Mouse (Mus musculus) heart, postnatal 25 days (tissue): ENCODE results near the gene Lmnb2. TPM values are rescaled to one million over a fixed set of nuclear protein-coding genes. Genes with fewer than 3 reads are reported as not detected.

ENCODE experiments used
- DNase-seq: peaks from one replicate; pipeline ENCODE4 v3.0.0; 2022; ENCODE audit warnings: low spot score
- intact Hi-C: fragments of 180-260 bp; cut with DNase I; formaldehyde crosslinking; loops from one replicate; pipeline ENCODE4 v1.15.1; 2025
- total RNA-seq, 2 experiments: library from RNA; stranded (reverse); gene quantifications; 2 replicates each; pipeline ENCODE4 v1.2.3; 2021

Lmnb2 gene
- total RNA-seq, 2 experiments from 2014 or later = 4.6 to 5.6 TPM

DNA sequence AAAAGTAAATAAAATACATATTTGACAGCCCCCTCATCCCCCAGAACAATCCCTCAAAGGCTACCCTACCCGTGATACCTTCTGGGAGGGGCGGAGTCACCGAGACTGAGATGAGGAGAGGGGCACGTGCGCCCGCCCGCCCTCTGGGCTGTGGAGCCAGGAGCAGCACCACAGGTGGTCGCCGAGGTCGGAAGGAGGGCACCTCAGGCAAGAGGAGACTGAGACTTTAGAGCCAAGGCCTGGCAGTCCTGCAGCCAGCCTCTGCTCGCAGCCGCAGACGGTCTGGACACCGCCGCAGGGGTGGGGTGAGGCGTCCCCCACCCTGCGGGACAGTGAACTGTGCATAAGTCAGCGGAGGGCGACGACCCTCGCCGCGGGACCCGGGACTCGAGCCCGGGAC lies 13.7 kb upstream of the Lmnb2 start:
- no peak for DNase-seq

DNA sequence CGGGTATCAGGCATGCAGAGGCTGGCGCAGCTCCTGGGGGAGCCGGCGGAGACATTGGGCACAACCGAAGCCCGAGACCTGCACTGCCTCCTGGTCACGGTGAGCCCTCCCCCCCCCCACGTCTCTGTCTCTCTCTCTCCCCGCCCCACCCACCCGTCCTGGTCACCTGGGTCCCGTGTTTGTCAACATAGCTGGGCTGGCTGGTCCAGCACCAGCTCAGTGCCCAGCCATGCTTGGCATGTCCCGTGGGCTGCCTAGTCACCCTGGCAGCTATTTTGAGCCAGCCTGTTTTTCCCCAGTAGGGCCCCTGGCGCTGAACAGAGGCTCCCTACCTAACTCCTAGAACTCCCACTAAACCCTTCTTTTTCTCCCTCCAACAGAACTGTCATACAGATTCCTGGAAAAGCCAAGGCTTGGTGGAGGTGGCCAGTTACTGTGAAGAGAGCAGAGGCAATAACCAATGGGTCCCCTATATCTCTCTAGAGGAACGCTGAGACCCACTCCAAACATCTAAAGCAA lies 13.2 kb upstream of the Lmnb2 start:
- intact Hi-C loops = loop anchor here (1.0 kb wide), 1 partner anchor 24 kb away; no protein-coding TSS in a partner anchor
- DNase-seq = no peak

More for the DNA sequence above, 13.7 kb upstream of the Lmnb2 start:
- intact Hi-C loops = loop anchor here (1.0 kb wide), 1 partner anchor 24 kb away; no protein-coding TSS in a partner anchor

DNA sequence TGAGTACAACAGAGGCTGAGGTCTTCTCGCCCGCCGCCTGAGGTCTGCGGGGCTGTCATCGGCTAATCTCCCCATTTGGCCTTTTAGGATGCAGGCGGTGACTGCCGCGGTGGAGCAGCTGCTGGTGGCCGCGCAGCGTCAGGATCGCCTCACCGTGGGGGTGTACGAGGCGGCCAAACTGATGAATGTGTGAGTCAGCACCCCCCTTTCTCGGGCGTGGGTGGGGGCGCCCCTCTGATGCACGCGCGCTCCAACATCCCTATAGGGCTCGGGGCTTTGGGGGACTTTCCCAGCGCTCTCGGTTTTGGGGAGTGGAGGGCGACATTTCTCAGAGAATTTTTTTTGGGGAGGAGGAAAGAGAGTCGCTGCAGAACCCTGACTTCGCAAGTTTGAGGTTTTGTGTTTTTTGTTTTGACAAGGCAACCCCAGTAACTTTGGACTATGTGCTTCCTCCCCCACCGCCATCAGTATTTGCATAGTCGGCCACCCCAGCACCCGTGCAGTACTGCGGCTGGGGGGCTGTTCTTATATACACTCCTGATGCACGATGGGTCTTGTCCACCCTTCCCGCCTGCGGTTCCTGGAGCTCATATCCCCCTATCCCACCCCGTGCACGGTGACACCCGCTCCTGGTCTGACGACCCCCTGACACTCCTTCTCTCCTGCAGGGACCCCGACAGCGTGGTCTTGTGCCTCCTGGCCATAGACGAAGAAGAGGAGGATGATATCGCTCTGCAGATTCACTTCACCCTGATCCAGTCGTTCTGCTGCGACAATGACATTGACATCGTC lies 12.5 kb upstream of the Lmnb2 start:
- intact Hi-C loops = loop anchor here (1.0 kb wide), 1 partner anchor 25 kb away; no protein-coding TSS in a partner anchor
- DNase-seq = no peak

DNA sequence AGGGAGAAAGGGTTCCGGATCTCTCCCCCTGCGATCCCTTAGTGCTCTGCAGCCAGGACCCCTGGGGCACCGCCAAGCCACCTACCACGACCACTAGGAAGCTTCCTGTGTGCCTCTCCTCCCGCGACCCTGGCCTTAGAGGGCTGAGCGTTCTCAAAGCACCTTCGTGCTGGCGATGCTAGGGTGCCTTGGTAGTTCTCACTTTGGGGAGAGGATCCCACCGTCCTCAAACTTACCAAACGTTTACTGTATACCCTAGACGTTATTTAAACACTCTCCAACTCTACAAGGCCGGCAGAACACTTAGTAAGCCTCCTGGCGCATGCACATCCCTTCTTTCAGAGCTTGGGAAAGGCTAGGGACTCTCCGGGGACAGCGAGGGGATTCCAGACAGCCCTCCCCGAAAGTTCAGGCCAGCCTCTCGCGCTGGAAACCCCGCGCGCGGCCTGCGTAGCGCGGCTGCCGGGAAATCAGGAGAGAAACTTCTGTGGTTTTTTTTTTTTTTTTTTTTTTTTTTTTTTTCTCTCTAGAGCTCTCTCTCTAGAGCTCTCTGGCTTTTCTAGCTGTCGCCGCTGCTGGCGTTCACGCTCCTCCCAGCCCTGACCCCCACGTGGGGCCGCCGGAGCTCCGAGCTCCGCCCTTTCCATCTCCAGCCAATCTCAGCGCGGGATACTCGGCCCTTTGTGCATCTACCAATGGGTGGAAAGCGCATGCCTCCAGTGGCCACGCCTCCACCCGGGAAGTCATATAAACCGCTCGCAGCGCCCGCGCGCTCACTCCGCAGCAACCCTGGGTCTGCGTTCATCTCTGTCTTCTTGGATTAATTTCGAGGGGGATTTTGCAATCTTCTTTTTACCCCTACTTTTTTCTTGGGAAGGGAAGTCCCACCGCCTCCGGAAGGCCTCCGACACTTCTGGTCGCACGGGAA lies 11.5 kb upstream of the Lmnb2 start, which contains the start of gene Gadd45b:
TSS of gene Gadd45b (plus strand) at position 775 of the 928 bp plus-strand sequence.
- peak; percentile 99 for DNase-seq
- intact Hi-C loops = loop anchor here (2.0 kb wide), 1 partner anchor 65 kb away; no protein-coding TSS in a partner anchor

DNA sequence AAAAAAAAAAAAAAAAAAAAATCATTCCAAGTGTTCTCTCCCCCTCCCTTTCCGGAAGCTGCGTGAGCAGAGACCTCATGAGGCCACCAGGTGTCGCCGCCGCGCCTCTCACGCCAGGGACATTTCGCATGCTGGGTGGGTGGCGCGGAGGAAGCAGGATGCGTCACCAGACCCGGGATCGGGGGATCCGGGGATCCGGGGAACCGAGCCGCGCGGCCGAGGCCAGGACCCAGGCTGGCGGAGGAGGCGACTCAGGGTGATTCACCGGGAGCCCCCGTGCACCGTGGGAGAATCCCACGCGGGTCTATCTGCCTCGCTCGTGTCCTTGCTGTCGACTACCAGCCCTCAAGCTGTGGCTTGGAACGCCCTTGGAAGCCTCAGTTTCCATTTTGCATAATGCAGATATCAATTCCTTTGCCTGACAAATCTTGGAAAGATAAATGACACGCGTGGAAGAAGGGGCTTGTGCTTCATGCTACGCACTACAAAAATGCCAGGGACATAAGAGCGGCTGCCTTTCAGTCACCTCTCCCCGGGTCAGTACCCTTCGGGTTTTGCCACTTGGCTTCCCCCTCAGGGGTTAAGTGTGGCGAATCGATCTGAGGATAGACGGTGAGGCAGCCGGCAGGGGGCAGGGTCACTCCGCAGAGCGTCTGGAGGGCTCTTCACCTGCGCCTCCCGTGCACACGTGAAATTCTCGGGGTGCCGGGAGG lies 10.7 kb upstream of the Lmnb2 start:
- intact Hi-C loops = loop anchor here (1.0 to 2.0 kb wide), 2 partner anchors 60 to 66 kb away; no protein-coding TSS in a partner anchor

DNA sequence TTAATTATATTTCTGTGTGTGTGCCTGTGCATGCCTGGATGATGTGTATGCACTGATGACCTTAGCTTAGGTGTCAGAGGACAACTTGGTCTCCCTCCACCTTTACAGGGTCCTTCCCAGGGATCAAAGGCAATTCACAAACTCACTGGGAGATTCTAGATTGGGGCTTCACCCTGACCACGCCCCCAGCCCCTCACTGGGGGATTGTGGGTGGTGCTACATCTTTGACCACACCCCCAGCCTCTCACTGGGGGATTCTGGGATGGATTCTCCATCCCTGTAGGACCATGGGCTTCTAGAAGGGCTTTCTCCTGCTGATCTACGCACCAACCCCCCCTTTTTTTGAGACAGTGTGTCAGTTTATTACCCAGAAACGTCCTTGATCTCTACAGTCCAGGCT lies 7.4 kb upstream of the Lmnb2 start:
- intact Hi-C loops = no loop called here
- no peak for DNase-seq

More for the DNA sequence above, 10.7 kb upstream of the Lmnb2 start:
- peak; percentile 85 for DNase-seq

DNA sequence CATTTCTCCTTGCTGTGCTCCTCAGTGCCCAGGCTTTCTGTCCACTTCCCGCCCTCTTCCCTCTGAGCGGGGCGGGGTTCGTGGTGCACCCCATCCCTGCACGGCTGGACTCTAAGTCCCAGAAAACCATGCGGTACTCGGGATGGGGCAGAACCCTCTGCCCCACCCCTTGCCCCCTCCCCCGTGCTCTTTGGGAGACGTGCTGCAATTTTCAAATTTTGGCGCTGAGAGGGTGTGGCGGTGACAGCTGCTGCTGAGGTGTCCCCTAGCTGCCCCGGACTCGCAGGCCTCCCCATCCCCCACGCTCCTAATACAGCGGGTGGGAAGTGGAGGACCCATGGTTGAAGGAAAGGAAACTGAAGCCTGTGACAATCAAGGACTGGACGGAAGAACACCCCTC lies 3.9 kb upstream of the Lmnb2 start:
- intact Hi-C loops = no loop called here
- DNase-seq = no peak

DNA sequence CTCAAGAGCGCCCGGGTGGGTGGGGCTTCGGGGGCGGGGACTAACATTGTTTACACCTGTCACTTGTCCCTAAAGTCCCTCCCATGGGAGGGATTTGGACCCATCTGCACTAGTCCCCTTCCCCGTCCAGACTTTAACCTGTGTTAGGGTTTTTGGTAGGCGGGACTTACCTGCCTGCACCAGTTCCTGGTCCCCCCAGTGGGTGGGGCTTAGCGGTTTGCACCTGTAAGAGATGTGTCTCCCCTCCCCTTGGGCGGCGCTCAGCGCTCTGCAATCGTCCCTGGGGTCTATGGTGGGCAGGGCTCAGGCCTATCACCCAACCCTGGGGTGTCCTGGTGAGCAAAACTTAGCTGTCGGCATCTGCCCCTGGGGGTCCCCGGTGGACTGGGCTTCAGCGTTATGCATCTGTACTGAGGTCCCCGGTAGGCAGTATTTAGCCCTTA lies 688 bp downstream of the Lmnb2 start:
- intact Hi-C loops = no loop called here

DNA sequence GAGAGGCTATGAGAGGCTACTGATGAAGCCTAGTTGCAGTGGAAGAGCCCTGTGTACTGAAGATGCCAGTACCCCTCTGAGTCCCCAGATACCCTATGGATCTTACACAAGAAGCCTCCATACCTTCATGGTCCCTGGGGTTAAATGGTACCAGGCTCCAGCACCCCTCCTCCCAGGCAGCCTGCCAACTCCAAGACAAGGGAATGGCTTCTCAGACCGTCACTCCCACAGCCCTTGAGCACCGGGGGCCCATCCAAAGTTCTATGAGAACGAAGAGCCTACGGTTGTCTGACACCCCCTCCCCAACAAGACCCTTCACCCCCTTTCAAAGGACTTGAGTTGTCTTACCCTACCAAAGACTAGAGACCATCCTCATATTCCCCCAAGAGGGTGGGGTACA lies 2.3 kb downstream of the Lmnb2 start:
- DNase-seq = no peak
- intact Hi-C loops = no loop called here

More for the DNA sequence above, 688 bp downstream of the Lmnb2 start:
- DNase-seq = no peak

DNA sequence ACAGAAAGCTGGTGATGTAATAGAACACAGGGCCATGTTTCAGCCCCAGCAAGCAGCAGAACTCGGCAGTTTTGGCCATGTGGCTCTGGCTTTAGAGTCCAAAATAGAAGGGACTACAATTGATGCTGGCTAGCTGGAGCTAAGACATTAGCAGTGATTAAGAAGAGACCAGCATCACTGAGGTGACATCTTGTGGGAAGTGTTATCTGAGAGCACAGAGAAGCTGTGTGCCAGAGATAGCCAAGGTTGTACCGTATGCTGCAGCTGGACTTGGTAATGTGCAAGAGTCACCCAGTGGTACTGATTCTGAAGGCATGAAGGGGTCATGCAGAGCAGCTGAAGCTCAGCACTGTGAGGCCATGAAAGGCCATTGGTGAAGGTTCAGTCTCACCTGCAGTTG lies 2.8 kb downstream of the Lmnb2 start:
- intact Hi-C loops = no loop called here
- DNase-seq = no peak

DNA sequence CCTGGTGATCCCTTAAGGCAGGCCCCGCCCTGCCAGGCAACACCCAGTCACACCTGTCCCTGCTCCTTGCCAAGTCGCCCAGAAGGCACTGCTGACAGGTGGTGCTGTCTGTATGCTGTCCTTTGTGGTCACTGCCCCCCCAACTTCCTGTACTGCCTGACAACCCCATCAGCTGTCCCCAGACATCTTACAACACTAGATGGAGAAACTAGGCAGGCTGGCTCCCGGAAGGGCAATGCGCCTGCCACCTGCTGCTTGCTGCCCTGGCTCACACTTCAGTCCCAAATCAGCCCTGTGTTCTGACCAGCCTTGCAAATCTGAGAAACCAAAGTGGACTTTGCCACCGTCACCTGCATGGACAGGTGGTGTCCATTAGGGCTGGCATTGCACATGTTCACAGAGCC lies 3.8 kb downstream of the Lmnb2 start:
- no peak for DNase-seq
- intact Hi-C loops = no loop called here

DNA sequence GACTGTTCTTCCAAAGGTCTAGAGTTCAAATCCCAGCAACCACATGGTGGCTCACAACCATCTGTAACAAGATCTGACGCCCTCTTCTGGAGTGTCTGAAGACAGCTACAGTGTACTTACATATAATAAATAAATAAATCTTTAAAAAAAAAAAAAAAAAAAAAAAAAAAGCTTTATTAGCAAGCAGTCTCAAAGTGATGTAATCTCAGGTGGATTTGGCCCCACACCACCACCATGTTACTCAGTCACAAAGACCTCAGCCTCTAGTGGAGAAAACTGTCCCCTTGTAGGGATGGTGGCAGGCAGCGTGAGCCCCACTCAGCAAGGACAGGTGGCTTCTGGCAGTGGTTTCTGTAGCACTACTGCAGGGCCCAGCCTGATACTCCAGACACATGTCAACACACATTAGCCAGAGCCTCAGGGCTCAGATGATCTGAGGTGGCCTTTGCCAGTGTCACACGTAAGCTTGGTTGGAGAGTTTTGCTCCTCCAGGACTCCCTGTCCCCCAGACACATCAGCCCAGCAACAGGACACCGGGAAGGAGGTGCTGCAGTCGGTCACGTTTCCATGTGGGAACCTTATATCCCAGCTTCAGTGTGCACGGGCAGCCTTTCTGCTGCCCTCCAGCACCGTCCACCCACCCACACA lies 4.6 kb downstream of the Lmnb2 start:
- no peak for DNase-seq
- intact Hi-C loops = no loop called here

DNA sequence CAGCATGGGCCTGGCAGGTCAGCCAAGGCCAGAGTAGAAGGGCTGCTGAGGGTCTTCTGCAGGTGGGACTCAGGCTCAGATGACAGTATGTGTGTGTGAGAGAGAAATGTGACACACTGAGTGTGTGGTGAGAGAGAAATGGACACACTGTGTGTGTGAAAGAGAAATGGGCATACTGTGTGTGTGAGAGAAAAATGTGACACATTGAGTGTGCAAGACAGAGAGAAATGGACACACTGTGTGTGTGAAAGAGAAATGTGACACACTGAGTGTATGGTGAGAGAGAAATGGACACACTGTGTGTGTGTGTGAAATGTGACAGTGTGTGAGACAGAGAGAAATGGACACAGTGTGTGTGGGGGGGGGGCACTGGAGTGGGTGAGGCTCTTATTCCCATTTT lies 6.2 kb downstream of the Lmnb2 start:
- no peak for DNase-seq
- intact Hi-C loops = no loop called here

DNA sequence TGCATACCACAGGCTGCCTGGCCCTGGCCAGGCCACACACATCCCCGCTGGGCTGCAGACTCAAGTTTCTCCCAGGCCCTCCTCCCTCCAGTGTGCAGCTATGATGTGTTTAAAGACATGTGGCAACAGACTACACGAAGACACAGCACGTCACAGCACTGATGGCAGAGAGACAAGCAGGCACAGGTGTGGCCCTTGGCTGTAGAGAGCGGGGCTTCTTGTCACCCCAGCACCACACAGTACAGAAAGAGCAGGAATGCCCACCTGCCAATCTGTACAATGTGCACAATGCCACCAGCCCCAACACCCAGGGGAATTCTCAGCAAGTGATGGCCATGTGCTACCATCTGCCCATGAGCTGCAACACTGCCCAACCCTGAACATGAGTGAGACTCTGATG lies 6.7 kb downstream of the Lmnb2 start:
- intact Hi-C loops = no loop called here

DNA sequence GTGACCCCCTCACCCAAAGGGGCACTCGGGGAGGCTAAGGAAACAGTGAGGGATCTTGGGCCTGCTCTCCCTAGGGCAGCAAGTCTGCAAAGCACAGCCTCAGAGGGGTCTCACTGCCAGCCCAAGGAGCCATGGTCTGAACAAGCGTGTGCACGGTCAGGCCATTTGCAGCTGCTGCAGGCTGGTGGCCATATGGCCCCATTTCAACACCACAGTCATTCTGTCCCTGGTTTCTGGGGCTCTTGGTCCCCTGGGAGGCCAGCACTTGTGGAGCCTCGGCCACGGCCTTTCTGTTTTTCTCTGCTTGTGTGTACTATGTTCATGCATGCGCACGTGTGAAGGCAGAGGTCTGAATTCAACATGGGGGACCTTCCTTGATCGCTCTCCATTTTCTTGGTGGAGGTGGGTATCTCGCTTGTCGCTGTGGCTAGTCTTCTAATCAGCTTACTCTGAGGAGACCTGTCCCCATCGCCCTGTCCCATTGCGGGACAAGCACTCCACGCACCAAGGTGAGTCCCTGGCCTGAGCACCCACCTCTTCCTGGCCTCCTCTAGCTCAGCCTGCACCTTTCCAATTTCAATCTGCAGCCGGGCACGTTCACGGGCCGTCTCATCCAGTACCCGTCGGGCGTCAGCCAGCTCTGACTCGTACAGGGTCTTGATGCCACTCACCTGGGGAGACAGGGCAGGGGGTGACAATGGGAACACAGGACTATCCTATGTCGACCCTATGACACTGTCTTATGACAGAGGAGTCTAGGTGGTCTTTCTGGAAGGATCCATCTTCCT lies 8.5 kb downstream of the Lmnb2 start:
- no peak for DNase-seq
- intact Hi-C loops = no loop called here

More for the DNA sequence above, 6.7 kb downstream of the Lmnb2 start:
- DNase-seq = no peak

DNA sequence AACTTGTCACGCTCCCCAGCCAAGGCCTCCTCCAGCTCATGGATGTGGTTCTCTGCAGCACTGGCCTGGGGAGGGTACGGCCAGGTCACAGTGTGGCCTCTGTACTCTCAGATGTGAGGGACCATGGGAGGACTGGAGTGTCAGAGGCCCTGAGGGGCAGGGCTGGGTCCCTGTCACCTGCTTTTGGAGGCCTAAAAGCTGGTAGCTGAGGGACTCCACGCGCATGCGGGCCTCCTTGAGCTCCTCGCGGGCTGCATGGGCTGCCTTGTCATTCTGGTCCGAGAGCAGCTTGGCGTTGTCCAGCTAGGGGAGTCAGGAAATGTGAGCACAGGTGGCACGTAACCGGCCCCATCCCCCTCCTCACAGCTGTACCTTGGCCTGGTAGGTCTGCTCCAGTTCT lies 13.3 kb downstream of the Lmnb2 start:
- intact Hi-C loops = no loop called here
- no peak for DNase-seq

DNA sequence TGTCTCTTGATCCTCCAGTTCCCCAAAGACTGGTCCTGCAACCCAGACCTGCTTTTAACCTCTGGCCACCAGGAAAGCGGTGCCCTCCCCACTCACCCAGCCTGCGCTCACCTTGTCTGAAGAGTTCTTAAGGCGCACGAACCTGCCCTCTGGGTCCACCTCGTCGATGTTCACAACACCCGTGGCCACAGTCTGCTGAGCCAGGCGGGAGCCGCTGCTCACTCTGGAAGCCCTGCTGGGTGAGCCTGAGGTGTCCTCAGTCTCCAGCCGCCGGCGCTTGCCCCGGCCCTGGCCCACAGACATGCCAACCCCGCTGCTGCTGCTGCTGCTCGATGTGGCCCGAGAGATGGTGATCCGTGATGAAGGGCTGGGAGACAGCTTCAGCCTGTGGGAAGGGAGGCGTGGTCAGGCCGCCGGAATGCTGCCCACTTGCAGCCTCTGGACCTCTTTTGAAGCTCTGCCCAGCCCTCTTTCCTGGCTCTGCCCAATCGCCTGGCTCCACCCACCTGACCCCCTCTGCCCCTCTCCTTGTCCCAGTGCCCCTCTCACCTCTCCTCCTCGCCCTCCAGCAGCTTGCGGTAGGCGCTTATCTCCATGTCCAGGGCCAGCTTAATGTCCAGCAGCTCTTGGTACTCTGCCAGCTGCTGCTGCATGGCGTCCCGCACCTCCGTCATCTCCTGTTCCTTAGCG lies 13.9 kb downstream of the Lmnb2 start:
- DNase-seq = no peak
- intact Hi-C loops = no loop called here

DNA sequence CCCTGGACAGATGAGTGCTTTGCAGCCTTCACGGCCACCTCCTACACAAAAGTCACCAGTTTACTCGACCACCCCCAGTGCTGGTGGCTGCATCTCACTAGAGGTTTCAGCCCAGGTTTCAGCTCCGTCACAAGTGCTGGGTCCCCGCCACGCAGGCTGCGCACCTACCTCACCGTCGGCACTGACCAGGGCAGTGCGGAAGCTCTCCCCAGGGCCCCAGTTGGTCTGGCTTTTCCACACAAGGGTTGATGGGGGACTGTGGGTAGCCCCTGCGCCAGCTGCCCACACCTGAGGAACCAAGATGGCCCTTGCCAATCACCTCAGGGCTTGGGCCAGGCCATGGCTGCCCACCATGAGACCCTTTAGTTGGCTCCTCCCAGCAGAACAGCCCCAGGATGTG lies 14.8 kb downstream of the Lmnb2 start:
- intact Hi-C loops = loop anchor here (2.0 kb wide), 1 partner anchor 16 kb away; the partner anchor contains the start of gene Lmnb2
- no peak for DNase-seq
